Mouse (Mus musculus) cortical plate, adult 2 months (tissue): Measurements from ENCODE around the gene Nfkb1.

Experiments used
- CTCF ChIP-seq: fragments of 200-500 bp; IDR thresholded peaks from 2 replicates; pipeline ENCODE4 v1.5.1; 2011; ENCODE audit warnings: mild to moderate bottlenecking, control low read depth, low read length; ENCODE audit not compliant: insufficient read depth; ENCODE audit errors: extremely low read depth
- POLR2A ChIP-seq: fragments of 200-500 bp; IDR thresholded peaks from 2 replicates; pipeline ENCODE4 v1.6.1; 2011; ENCODE audit warnings: mild to moderate bottlenecking, low read length, control low read depth; ENCODE audit not compliant: insufficient read depth; ENCODE audit errors: extremely low read depth

GRCm38 (mm10) chr3:135656156-135656555 is 35.2 kb downstream of the Nfkb1 start:
- TF ChIP-seq POLR2A (no peak), CTCF (no peak)
